Comparison of ENCODE assay signal across 12 mouse cellular contexts in the genomic region with DNA sequence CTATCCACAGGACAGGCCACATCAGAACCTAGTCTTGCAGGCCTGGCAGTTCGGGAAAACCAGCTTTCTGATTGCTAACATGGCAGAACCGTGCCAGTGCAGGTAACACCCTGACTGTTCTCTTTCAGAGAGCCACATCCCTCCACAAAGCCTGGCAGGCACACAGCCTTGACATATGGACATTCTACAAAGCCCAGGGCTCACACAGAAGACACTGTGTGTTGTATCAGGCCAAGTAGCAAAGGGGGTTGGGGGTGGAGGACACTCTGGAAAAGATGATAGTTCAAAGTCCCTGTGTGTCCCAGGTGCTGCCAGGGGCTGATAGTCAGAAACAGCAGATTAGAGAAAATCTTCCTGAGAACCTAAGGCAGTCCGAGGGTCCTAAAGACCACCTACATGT. TPM values are rescaled to one million over a fixed set of nuclear protein-coding genes. Genes with fewer than 3 reads are reported as not detected.
A peak's percentile ranks its signal among the peaks of the same experiment; 100 is the strongest.
DNase-seq lines count a peak whose midpoint lies in the region; ATAC-seq and TF ChIP-seq lines count a peak whose summit lies in the region.
"Had no signal": no experiment of that assay in that cellular context is flagged by ENCODE, and none has a peak within 500 bp of the region (broad histone marks: within the 10 kb centered on the region; RNA-seq: fewer than 3 reads in every experiment).

No protein-coding gene starts in this region.

- TF ChIP-seq POLR2A in bone marrow, adult 2 months (IDR thresholded peaks at IDR 0.05; ENCODE audit: borderline replicate concordance, control insufficient read depth, low read depth, low read length) = no peak

- H3K9me3 ChIP-seq in embryonic facial prominence, embryonic 12.5 days = no peaks in the 10 kb centered on the region
- H3K9me3 ChIP-seq in embryonic facial prominence, embryonic 10.5 days = no peaks in the 10 kb centered on the region
- H3K9me3 ChIP-seq in embryonic facial prominence, embryonic 15.5 days (replicated peaks) = no peaks in the 10 kb centered on the region
- H3K9me3 ChIP-seq: heart, embryonic 10.5 days had no signal

- DNase-seq in embryonic facial prominence, embryonic 10.5 days (ENCODE audit: low spot score) = no peak
- DNase-seq in layer of hippocampus, adult 2 months (ENCODE audit: low spot score in 2 of 2) = no peak
- DNase-seq in layer of hippocampus, postnatal 14 days (ENCODE audit: low spot score in 2 of 2) = no peak
- no peak for DNase-seq in c-Kit-positive CD71-positive TER-119-positive erythroid progenitor cells, embryonic 14.5 days (ENCODE audit: low spot score)
- no peak for DNase-seq in urinary bladder, adult 2 months (ENCODE audit: low spot score)
- DNase-seq: layer of hippocampus, adult 9-11 months had no signal

- 80% methylated on average over 3 of the region's 3 CpGs for WGBS in embryonic facial prominence, embryonic 12.5 days
- 85% methylated on average over 3 of the region's 3 CpGs for WGBS in embryonic facial prominence, embryonic 10.5 days
- 58% methylated on average over 3 of the region's 3 CpGs for WGBS in bone marrow, adult 2 months
- 74% methylated on average over 3 of the region's 3 CpGs for WGBS in embryonic facial prominence, embryonic 15.5 days

- no peaks in the 10 kb centered on the region for H3K36me3 ChIP-seq in embryonic facial prominence, embryonic 12.5 days
- H3K36me3 ChIP-seq in embryonic facial prominence, embryonic 10.5 days (replicated peaks) = no peaks in the 10 kb centered on the region
- no peaks in the 10 kb centered on the region for H3K36me3 ChIP-seq in embryonic facial prominence, embryonic 15.5 days
- H3K36me3 ChIP-seq: heart, embryonic 10.5 days had no signal

- no peak overlapping the region for H3K9ac ChIP-seq in embryonic facial prominence, embryonic 12.5 days
- no peak overlapping the region for H3K9ac ChIP-seq in embryonic facial prominence, embryonic 15.5 days

- ATAC-seq in embryonic facial prominence, embryonic 12.5 days (ENCODE audit: insufficient number of reproducible peaks, insufficient read depth, low FRiP score, low TSS enrichment) = no peak
- ATAC-seq in embryonic facial prominence, embryonic 15.5 days (ENCODE audit: insufficient number of reproducible peaks, low FRiP score, low TSS enrichment, low read depth) = no peak

- H3K4me1 ChIP-seq in embryonic facial prominence, embryonic 12.5 days = peaks cover 22% of the 10 kb centered on the region
- peaks cover 30% of the 10 kb centered on the region for H3K4me1 ChIP-seq in embryonic facial prominence, embryonic 10.5 days
- peaks cover 29% of the 10 kb centered on the region for H3K4me1 ChIP-seq in bone marrow, adult 2 months (ENCODE audit: control insufficient read depth, insufficient read depth, low read length)
- peaks cover 44% of the 10 kb centered on the region for H3K4me1 ChIP-seq in embryonic facial prominence, embryonic 15.5 days

- H3K27me3 ChIP-seq in embryonic facial prominence, embryonic 12.5 days = no peaks in the 10 kb centered on the region
- H3K27me3 ChIP-seq in embryonic facial prominence, embryonic 10.5 days (replicated peaks; ENCODE audit: low read depth, poor library complexity, severe bottlenecking) = no peaks in the 10 kb centered on the region
- H3K27me3 ChIP-seq in embryonic facial prominence, embryonic 15.5 days = no peaks in the 10 kb centered on the region

- no peak overlapping the region for H3K4me2 ChIP-seq in embryonic facial prominence, embryonic 12.5 days (replicated peaks)
- no peak overlapping the region for H3K4me2 ChIP-seq in embryonic facial prominence, embryonic 15.5 days (replicated peaks)

- TF ChIP-seq CTCF in layer of hippocampus, adult 2 months (conservative IDR thresholded peaks at IDR 0.05) = no peak
- no peak for TF ChIP-seq CTCF in bone marrow, adult 2 months (IDR thresholded peaks at IDR 0.05; ENCODE audit: control insufficient read depth, insufficient read depth, low read length)

- no peak overlapping the region for H3K4me3 ChIP-seq in embryonic facial prominence, embryonic 12.5 days
- H3K4me3 ChIP-seq in embryonic facial prominence, embryonic 10.5 days = no peak overlapping the region
- H3K4me3 ChIP-seq in layer of hippocampus, adult 2 months = no peak overlapping the region
- H3K4me3 ChIP-seq in bone marrow, adult 2 months (replicated peaks; ENCODE audit: control insufficient read depth, low read depth, low read length) = no peak overlapping the region
- H3K4me3 ChIP-seq in embryonic facial prominence, embryonic 15.5 days (replicated peaks) = no peak overlapping the region
- H3K4me3 ChIP-seq: heart, embryonic 10.5 days had no signal

- H3K27ac ChIP-seq in embryonic facial prominence, embryonic 12.5 days = 0 out of 2 replicates have a peak overlapping the region, but pooled peaks have one; percentile 25
- no peak overlapping the region for H3K27ac ChIP-seq in embryonic facial prominence, embryonic 10.5 days (replicated peaks)
- H3K27ac ChIP-seq in layer of hippocampus, adult 2 months = peak overlapping the region; percentile 97
- H3K27ac ChIP-seq in bone marrow, adult 2 months (ENCODE audit: control insufficient read depth, insufficient read depth, low read depth, low read length, poor library complexity) = peak overlapping the region; percentile 47
- H3K27ac ChIP-seq in embryonic facial prominence, embryonic 15.5 days (replicated peaks) = peak overlapping the region; percentile 76
- H3K27ac ChIP-seq: heart, embryonic 10.5 days; macrophage had no signal

RNA-seq across cellular contexts. Expression of gene E030018B13Rik, which starts 9.8 kb away (rescaled TPM):
- polyA plus RNA-seq in embryonic facial prominence, embryonic 12.5 days (2016; fragmentation: Nextera tagmentation; extraction: Ambion mirVana) = not detected in 2 replicates
- not detected in 2 replicates for polyA plus RNA-seq in embryonic facial prominence, embryonic 10.5 days (2016; fragmentation: Nextera tagmentation; extraction: Ambion mirVana)
- not detected for total RNA-seq in layer of hippocampus, adult 2 months (2021)
- not detected for total RNA-seq in layer of hippocampus, postnatal 14 days (2021)
- polyA plus RNA-seq in bone marrow, adult 2 months (2011; ENCODE audit: insufficient read depth, insufficient read length, low replicate concordance, missing spikeins) = not detected in 2 replicates
- 0.16 and 0.22 TPM in 2 replicates for polyA plus RNA-seq in embryonic facial prominence, embryonic 15.5 days (2015; fragmentation: Nextera tagmentation; extraction: Ambion mirVana)
- not detected in 2 replicates for polyA plus RNA-seq in urinary bladder, adult 2 months (2012; rRNA removed)
- polyA plus RNA-seq: forebrain, embryonic 14.5 days; macrophage had no signal

RNA-seq across cellular contexts. Expression of gene Klf13, which starts 12.2 kb away (rescaled TPM):
- 21.3 and 21.4 TPM in 2 replicates for polyA plus RNA-seq in embryonic facial prominence, embryonic 12.5 days (2016; fragmentation: Nextera tagmentation; extraction: Ambion mirVana)
- 22.1 and 23.9 TPM in 2 replicates for polyA plus RNA-seq in embryonic facial prominence, embryonic 10.5 days (2016; fragmentation: Nextera tagmentation; extraction: Ambion mirVana)
- 100 to 1,000 TPM; 200 to 216 TPM for total RNA-seq in layer of hippocampus, adult 2 months (2021)
- 100 to 1,000 TPM; 170 to 173 TPM for total RNA-seq in layer of hippocampus, postnatal 14 days (2021)
- 38.0 and 58.7 TPM in 2 replicates for polyA plus RNA-seq in bone marrow, adult 2 months (2011; ENCODE audit: insufficient read depth, insufficient read length, low replicate concordance, missing spikeins)
- 39.2 and 39.9 TPM in 2 replicates for polyA plus RNA-seq in embryonic facial prominence, embryonic 15.5 days (2015; fragmentation: Nextera tagmentation; extraction: Ambion mirVana)
- polyA plus RNA-seq in urinary bladder, adult 2 months (2012; rRNA removed) = 13.0 and 21.9 TPM in 2 replicates
